Mouse (Mus musculus) limb, embryonic 13.5 days (tissue): Measurements from ENCODE around the gene Ank3. TPM values are rescaled to one million over a fixed set of nuclear protein-coding genes. Genes with fewer than 3 reads are reported as not detected.
"Not testable (repeated sequence)": the region's sequence is repeated elsewhere in the genome, so short reads cannot be mapped to it uniquely, and the experiment has no call there.

ENCODE experiments used
- ATAC-seq: fragments of 200-750 bp; cut with Nextera tagmentation; 2 replicates; pipeline ENCODE4 v1.8.0; 2017; ENCODE audit warnings: low read depth, moderate number of reproducible peaks, moderate TSS enrichment; ENCODE audit not compliant: low FRiP score
- H3K27ac ChIP-seq: fragments of 300-500 bp; sonication (generic); 2 replicates; pipeline ENCODE4 v1.5.1; 2015; ENCODE audit warnings: inconsistent platforms, mild to moderate bottlenecking, moderate library complexity
- H3K27me3 ChIP-seq: fragments of 300-500 bp; sonication (generic); 2 replicates; pipeline ENCODE4 v1.6.1; 2015; ENCODE audit warnings: mild to moderate bottlenecking, inconsistent platforms
- H3K36me3 ChIP-seq: fragments of 300-500 bp; sonication (generic); 2 replicates; pipeline ENCODE4 v1.6.1; 2015; ENCODE audit warnings: inconsistent platforms, mild to moderate bottlenecking, moderate library complexity
- H3K4me1 ChIP-seq: fragments of 300-500 bp; sonication (generic); 2 replicates; pipeline ENCODE4 v1.6.1; 2015; ENCODE audit warnings: inconsistent platforms
- H3K4me2 ChIP-seq: fragments of 300-500 bp; sonication (generic); replicated peaks from 2 replicates; pipeline ENCODE4 v1.6.1; 2015; ENCODE audit warnings: inconsistent platforms, mild to moderate bottlenecking, moderate library complexity
- H3K4me3 ChIP-seq: fragments of 300-500 bp; sonication (generic); 2 replicates; pipeline ENCODE4 v1.5.1; 2015; ENCODE audit warnings: moderate library complexity, mild to moderate bottlenecking, inconsistent platforms
- H3K9ac ChIP-seq: fragments of 300-500 bp; sonication (generic); 2 replicates; pipeline ENCODE4 v1.6.1; 2015; ENCODE audit warnings: mild to moderate bottlenecking, inconsistent platforms
- H3K9me3 ChIP-seq: fragments of 300-500 bp; sonication (generic); 2 replicates; pipeline ENCODE4 v1.6.1; 2016; ENCODE audit warnings: inconsistent platforms
- WGBS: fragments of 180-500 bp; shearing (Covaris S2); methylation state at CpG from one replicate; pipeline ENCODE4 v1.1.7; 2015; 5-methylcytosine and 5-hydroxymethylcytosine counted together
- polyA plus RNA-seq: library from polyadenylated mRNA; unstranded; fragments of >200 nt; fragmentation: Nextera tagmentation; extraction: Ambion mirVana; gene quantifications from 2 replicates; pipeline ENCODE4 v1.2.1, GENCODE M21; 2015

The Ank3 gene
- polyA plus RNA-seq, 1 experiment from 2014 or later = 28.0 TPM

DNA sequence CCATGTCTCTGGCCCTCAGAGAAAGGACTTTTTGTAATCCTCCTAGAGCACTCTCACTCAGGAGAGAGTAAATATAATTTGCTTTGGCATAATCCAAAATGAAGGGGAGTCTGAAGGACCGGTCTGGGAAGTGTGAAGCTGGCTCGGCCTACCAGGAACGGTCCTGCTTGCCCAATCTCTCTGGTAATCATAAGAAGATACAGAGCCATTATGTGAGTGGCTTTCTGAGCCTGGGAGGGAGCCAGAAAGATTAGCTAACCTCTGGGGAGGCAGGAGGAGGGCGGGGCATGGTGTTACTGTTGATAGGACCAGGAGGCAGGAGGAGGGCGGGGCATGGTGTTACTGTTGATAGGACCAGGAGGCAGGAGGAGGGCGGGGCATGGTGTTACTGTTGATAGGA, 511.7 kb downstream of the Ank3 start:
- 19% methylated on average over 5 of the region's 6 CpGs for WGBS
- H3K9me3 ChIP-seq, H3K27me3 ChIP-seq, H3K9ac ChIP-seq, H3K4me3 ChIP-seq, H3K27ac ChIP-seq, H3K4me2 ChIP-seq, ATAC-seq, H3K36me3 ChIP-seq: not testable (repeated sequence)
- peaks cover 13% of the 10 kb centered on the region; the same call in 1 of the 2 replicates for H3K4me1 ChIP-seq

- H3K9ac ChIP-seq, H3K27me3 ChIP-seq, H3K4me3 ChIP-seq, H3K4me2 ChIP-seq, H3K27ac ChIP-seq, ATAC-seq, H3K36me3 ChIP-seq, H3K9me3 ChIP-seq: not testable (repeated sequence)
- peaks cover 13% of the 10 kb centered on the region; the same call in 1 of the 2 replicates for H3K4me1 ChIP-seq
- 32% methylated on average over 6 of the region's 7 CpGs for WGBS
Observed at GRCm38 (mm10) chr10:69910726-69911125, 512.2 kb downstream of the Ank3 start.

- WGBS = 76% methylated on average over 3 of the region's 3 CpGs
- ATAC-seq = no peak
- Histone ChIP-seq H3K4me1 (peaks cover 21% of the 10 kb centered on the region), H3K9ac (no peak overlapping the region), H3K4me3 (no peak overlapping the region), H3K4me2 (no peak overlapping the region), H3K9me3 (no peaks in the 10 kb centered on the region), H3K36me3 (no peaks in the 10 kb centered on the region), H3K27me3 (no peaks in the 10 kb centered on the region), H3K27ac (no peak overlapping the region)
Observed at GRCm38 (mm10) chr10:69915566-69915965, 517.0 kb downstream of the Ank3 start.

GRCm38 (mm10) chr10:69916205-69916604, 517.6 kb downstream of the Ank3 start:
- WGBS = 85% methylated on average over 4 of the region's 4 CpGs
- no peak overlapping the region for H3K27ac ChIP-seq

DNA sequence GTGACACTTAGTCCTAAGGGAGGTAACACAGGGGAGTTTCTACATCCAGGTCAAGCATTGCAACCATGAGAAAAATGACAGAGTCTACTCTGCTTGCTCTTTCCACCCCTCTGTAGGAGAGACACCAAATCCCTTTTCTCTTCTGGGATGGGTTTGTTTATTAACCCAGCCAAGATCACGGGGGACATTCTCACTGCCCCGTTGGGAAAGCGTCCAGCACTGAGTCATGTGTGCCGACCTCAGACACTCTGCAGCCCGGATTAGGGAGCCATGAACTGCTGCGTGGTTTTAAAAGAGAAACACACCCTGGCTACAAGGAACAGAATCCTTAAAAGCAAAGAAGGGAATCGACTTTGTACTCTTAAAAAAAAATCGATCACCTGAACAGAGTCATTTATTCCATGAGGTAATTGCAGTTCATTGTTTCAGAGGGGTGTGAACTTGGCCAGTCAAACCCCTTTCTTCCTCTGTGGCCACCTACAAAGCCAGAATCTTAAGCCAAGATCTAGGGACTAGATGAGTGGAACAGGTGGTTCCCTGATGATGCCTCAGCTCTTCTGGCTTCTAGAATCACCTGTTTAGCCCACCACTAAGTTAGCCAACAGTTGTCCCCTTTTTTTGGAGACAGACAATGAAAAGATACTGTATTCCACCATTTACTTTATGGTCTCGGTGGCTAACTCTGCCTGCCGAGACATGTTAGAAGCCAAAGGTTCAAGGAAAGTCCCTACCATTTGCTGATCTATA, 518.3 kb downstream of the Ank3 start:
- 78% methylated on average over 10 of the region's 10 CpGs for WGBS
- peaks cover 21% of the 10 kb centered on the region for H3K4me1 ChIP-seq
- no peak for ATAC-seq
- no peak overlapping the region for H3K9ac ChIP-seq
- no peak overlapping the region for H3K4me3 ChIP-seq
- H3K27me3 ChIP-seq = no peaks in the 10 kb centered on the region
- H3K4me2 ChIP-seq = no peak overlapping the region
- no peak overlapping the region for H3K27ac ChIP-seq
- H3K36me3 ChIP-seq = no peaks in the 10 kb centered on the region
- no peaks in the 10 kb centered on the region for H3K9me3 ChIP-seq

More at GRCm38 (mm10) chr10:69916205-69916604, 517.6 kb downstream of the Ank3 start:
- Histone ChIP-seq H3K9ac (no peak overlapping the region), H3K36me3 (no peaks in the 10 kb centered on the region), H3K4me2 (no peak overlapping the region), H3K4me1 (peaks cover 21% of the 10 kb centered on the region), H3K4me3 (no peak overlapping the region), H3K9me3 (no peaks in the 10 kb centered on the region), H3K27me3 (no peaks in the 10 kb centered on the region)
- ATAC-seq = no peak

- Histone ChIP-seq H3K27me3 (no peaks in the 10 kb centered on the region), H3K27ac (no peak overlapping the region), H3K9ac (no peak overlapping the region), H3K9me3 (no peaks in the 10 kb centered on the region), H3K4me3 (no peak overlapping the region), H3K4me2 (no peak overlapping the region), H3K36me3 (no peaks in the 10 kb centered on the region), H3K4me1 (peaks cover 21% of the 10 kb centered on the region)
- 90% methylated on average over 5 of the region's 5 CpGs for WGBS
- ATAC-seq = no peak
Observed at GRCm38 (mm10) chr10:69917711-69918110, 519.1 kb downstream of the Ank3 start.

GRCm38 (mm10) chr10:69918461-69919151, 520.0 kb downstream of the Ank3 start:
- no peaks in the 10 kb centered on the region for H3K27me3 ChIP-seq
- no peaks in the 10 kb centered on the region for H3K36me3 ChIP-seq
- peaks cover 20% of the 10 kb centered on the region for H3K4me1 ChIP-seq
- H3K27ac ChIP-seq = no peak overlapping the region
- WGBS = 97% methylated on average over 6 of the region's 6 CpGs
- H3K4me3 ChIP-seq = no peak overlapping the region
- no peak overlapping the region for H3K9ac ChIP-seq
- H3K9me3 ChIP-seq = no peaks in the 10 kb centered on the region
- ATAC-seq = no peak
- no peak overlapping the region for H3K4me2 ChIP-seq

- Histone ChIP-seq H3K4me1 (peaks cover 20% of the 10 kb centered on the region), H3K9me3 (no peaks in the 10 kb centered on the region), H3K36me3 (no peaks in the 10 kb centered on the region), H3K4me3 (no peak overlapping the region), H3K9ac (no peak overlapping the region), H3K27me3 (no peaks in the 10 kb centered on the region), H3K4me2 (no peak overlapping the region), H3K27ac (no peak overlapping the region)
- WGBS = 92% methylated on average over 5 of the region's 5 CpGs
- ATAC-seq = no peak
Observed at GRCm38 (mm10) chr10:69919152-69919492, 520.5 kb downstream of the Ank3 start.

DNA sequence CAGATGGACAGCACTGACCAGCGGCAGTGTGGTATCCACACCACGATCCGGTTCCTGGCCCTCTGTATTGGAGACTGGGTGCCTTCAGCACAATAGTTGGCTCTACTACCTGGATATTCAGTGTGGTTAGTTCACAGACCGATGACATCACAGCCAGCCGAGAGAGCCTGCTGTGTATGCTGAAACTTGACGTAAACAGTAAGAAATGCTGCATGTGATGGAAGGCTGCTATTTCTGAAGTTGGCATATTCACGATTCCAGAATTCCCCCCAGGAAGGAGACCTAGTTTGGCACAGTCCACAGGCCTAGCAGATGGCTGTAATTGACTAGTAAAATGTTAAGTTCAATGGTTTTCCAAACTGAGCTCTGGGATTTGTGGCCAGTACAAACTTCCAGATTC, 521.2 kb downstream of the Ank3 start:
- Histone ChIP-seq H3K4me3 (no peak overlapping the region), H3K36me3 (no peaks in the 10 kb centered on the region), H3K4me2 (no peak overlapping the region), H3K9me3 (no peaks in the 10 kb centered on the region), H3K9ac (no peak overlapping the region), H3K27ac (no peak overlapping the region), H3K27me3 (no peaks in the 10 kb centered on the region), H3K4me1 (peaks cover 20% of the 10 kb centered on the region)
- peak; percentile 52; the same call in 1 of the 2 replicates for ATAC-seq
- 49% methylated on average over 7 of the region's 7 CpGs for WGBS

DNA sequence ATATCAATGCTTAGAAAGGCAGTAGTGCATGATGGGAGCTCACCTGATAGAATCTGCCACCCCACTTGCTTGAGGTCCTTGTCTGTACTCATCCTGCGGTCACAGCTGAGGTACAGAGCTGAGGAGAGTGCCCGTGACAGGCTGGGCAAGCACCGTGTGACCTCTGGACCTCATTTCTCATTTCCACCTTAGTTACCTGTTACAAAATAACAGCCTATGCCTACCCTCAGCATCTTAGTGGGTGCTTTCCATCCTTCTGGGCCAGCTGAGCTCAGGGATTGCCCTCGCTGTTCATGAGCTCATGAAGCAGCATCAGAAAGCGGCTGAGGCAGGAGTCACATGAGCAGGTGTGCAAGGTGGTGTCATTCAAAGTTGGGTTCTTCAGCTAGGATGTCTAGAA, 523.5 kb downstream of the Ank3 start:
- H3K27me3 ChIP-seq = no peaks in the 10 kb centered on the region
- no peak overlapping the region for H3K9ac ChIP-seq
- no peak overlapping the region for H3K4me2 ChIP-seq
- WGBS = 88% methylated on average over 5 of the region's 5 CpGs
- peaks cover 41% of the 10 kb centered on the region for H3K4me1 ChIP-seq
- H3K27ac ChIP-seq = no peak overlapping the region
- H3K36me3 ChIP-seq = no peaks in the 10 kb centered on the region
- ATAC-seq = no peak
- H3K4me3 ChIP-seq = no peak overlapping the region
- no peaks in the 10 kb centered on the region for H3K9me3 ChIP-seq

- Histone ChIP-seq H3K9me3 (no peaks in the 10 kb centered on the region), H3K4me2 (peak overlapping the region; percentile 69; the same call in 1 of the 2 replicates), H3K27ac (no peak overlapping the region)
Observed at GRCm38 (mm10) chr10:69923801-69924200, 525.2 kb downstream of the Ank3 start.

DNA sequence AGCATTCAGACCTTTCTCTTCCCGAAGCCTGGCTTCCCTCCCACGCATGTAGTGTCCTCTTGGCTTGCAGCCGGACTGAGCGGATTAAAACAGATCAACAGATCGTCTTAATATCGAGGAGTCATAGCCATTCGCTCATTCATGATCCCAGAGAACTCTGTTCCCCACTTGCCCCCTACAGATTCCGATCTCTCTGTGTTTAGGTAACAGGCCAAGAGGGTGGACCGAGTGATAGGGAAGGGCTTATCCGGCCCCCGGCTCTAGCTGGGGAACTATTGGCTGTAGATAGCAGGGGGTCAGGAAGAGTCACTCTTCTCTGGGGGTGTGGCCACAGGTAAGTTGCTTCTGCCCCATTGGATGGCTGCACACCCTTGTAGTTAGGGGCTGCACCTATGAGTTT, 525.7 kb downstream of the Ank3 start:
- H3K27ac ChIP-seq = no peak overlapping the region
- ATAC-seq = no peak
- no peak overlapping the region for H3K9ac ChIP-seq
- no peaks in the 10 kb centered on the region for H3K27me3 ChIP-seq
- no peaks in the 10 kb centered on the region for H3K36me3 ChIP-seq
- H3K4me3 ChIP-seq = peak overlapping the region; percentile 38
- WGBS = 6% methylated on average over 11 of the region's 11 CpGs
- no peaks in the 10 kb centered on the region for H3K9me3 ChIP-seq
- H3K4me2 ChIP-seq = peak overlapping the region; percentile 69
- H3K4me1 ChIP-seq = peaks cover 57% of the 10 kb centered on the region

More at GRCm38 (mm10) chr10:69923801-69924200, 525.2 kb downstream of the Ank3 start:
- ATAC-seq = no peak
- no peaks in the 10 kb centered on the region for H3K36me3 ChIP-seq
- peaks cover 55% of the 10 kb centered on the region for H3K4me1 ChIP-seq
- H3K27me3 ChIP-seq = no peaks in the 10 kb centered on the region
- H3K4me3 ChIP-seq = no peak overlapping the region
- 10% methylated on average over 8 of the region's 8 CpGs for WGBS
- no peak overlapping the region for H3K9ac ChIP-seq
